Mouse (Mus musculus): ENCODE measurements around the gene Cdkl4. TPM values are rescaled to one million over a fixed set of nuclear protein-coding genes. Genes with fewer than 3 reads are reported as not detected.

The Cdkl4 gene
- 0.63 and 0.73 TPM in 2 replicates for polyA plus RNA-seq (2015; fragmentation: Nextera tagmentation; extraction: Ambion mirVana)

DNA sequence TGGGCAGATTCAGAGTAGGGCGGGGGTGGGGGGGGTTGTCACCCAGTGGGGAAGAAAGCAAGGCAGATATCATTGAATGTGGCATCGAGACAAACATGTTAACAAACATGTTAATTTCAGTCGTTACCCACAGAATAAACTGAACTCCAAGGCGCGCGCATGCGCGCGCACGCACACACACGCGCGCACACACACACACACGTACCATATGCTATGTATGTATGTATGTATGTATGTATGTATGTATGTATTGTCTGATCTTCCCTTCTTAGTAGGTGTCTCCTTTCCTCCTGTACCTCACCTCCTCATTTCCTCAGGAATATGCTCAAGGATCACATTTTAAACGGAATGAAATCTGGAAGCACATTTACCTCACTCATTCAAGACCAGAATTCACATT lies at the start of gene Cdkl4:
Cdkl4 (minus strand) TSS at position 175 of the 400 bp plus-strand sequence.
- Histone ChIP-seq H3K4me1 (peaks cover 12% of the 10 kb centered on the region), H3K36me3 (peaks cover 22% of the 10 kb centered on the region), H3K27me3 (no peaks in the 10 kb centered on the region), H3K9ac (peak within 1 kb of the TSS; percentile 69), H3K9me3 (no peaks in the 10 kb centered on the region), H3K4me2 (replicated peaks) (peak within 1 kb of the TSS; percentile 94), H3K27ac (no peak within 1 kb of the TSS), H3K4me3 (peak within 1 kb of the TSS; percentile 52)
- 76% methylated on average over 15 of the region's 15 CpGs for WGBS
- no peak for ATAC-seq (ENCODE audit: low FRiP score, low read depth)

DNA sequence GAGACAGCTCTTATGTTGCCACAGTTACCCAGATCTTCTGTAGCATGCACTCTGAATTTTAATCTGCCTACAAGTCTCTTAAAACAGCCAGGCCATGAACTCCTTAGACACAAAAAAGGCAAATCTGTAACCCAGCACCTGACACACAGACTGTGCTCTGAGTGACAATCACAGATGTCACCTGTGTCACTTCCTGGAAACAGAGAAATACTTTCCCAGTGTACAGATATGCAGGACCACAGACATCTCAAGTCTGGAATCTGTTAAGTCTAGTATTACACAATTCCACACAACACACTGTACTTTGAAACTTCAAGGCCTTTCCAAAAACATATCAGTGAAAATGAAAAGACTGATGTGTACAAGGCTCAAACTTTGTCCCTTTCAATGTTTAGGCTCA lies 47.4 kb upstream of the Cdkl4 start:
- H3K9ac ChIP-seq: no peak overlapping the region
- peak; percentile 66 for ATAC-seq (ENCODE audit: low FRiP score, low read depth)
- H3K9me3 ChIP-seq: no peaks in the 10 kb centered on the region

DNA sequence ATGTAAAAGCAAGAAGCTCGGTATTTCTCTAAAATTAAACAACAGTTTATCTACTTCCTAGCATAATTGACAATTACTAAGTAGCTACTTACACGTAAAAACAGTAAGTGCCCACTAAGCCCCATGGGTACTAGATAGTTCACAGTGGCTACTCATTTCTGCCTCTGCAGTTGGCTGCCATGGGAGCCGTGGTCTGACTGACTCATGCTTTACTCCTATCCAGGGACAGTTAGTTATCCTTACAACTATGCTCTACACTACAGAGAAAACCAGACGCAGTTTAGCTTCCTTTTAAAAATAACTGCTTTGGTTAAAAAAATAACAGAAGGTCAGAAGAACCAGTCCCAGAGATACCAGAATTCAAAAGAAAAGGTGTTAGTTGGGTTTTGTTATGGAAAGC lies 44.1 kb upstream of the Cdkl4 start:
- peaks cover 35% of the 10 kb centered on the region for H3K36me3 ChIP-seq
- no peaks in the 10 kb centered on the region for H3K27me3 ChIP-seq
- 79% methylated on average over 4 of the region's 4 CpGs for WGBS
- ATAC-seq (ENCODE audit: low FRiP score, low read depth): no peak
- H3K9me3 ChIP-seq: no peaks in the 10 kb centered on the region
- no peaks in the 10 kb centered on the region for H3K4me1 ChIP-seq
- H3K27ac ChIP-seq: no peak overlapping the region
- no peak overlapping the region for H3K4me2 ChIP-seq (replicated peaks)
- H3K4me3 ChIP-seq: no peak overlapping the region
- H3K9ac ChIP-seq: no peak overlapping the region

More for the DNA sequence above, 47.4 kb upstream of the Cdkl4 start:
- H3K4me3 ChIP-seq: no peak overlapping the region
- no peak overlapping the region for H3K4me2 ChIP-seq (replicated peaks)
- no peaks in the 10 kb centered on the region for H3K4me1 ChIP-seq
- peaks cover 24% of the 10 kb centered on the region for H3K36me3 ChIP-seq
- 0 out of 2 replicates have a peak overlapping the region, but pooled peaks have one; percentile 15 for H3K27ac ChIP-seq
- H3K27me3 ChIP-seq: no peaks in the 10 kb centered on the region

DNA sequence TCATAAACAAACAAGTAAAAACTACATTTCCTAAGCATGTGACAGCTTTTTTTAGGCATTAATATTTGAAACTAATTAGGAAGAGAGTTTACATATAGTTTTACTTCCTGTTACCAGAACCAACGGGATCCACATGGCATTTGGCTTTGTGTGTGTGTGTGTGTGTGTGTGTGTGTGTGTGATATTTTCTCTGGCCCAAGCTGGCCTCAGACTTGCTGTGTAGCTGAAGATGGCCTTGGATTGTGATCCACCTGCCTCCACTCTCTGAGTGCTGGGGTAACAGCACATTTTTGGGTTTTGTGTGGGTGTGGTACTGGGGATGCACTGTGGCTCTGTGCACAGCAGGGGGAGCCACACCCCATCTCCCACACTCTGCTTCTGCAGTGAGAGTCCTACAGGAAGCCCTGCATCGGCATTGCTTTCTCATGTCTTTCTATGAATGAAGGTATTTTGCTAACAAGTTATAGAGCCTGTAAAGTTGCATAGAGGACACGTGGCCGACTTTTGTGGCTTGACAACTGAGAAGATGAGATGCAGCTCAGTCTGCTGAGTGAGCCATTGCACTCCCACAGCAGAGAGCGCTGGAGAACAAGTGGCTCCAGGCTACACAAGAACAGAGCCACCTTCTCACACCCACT lies 43.3 kb upstream of the Cdkl4 start:
- Histone ChIP-seq H3K27me3 (no peaks in the 10 kb centered on the region), H3K27ac (no peak overlapping the region), H3K4me2 (replicated peaks) (no peak overlapping the region), H3K36me3 (peaks cover 37% of the 10 kb centered on the region), H3K4me3 (no peak overlapping the region), H3K4me1 (no peaks in the 10 kb centered on the region), H3K9me3 (no peaks in the 10 kb centered on the region), H3K9ac (no peak overlapping the region)
- peak; percentile 54; the same call in 1 of the 2 replicates for ATAC-seq (ENCODE audit: low FRiP score, low read depth)
- WGBS: 47% methylated on average over 5 of the region's 5 CpGs

DNA sequence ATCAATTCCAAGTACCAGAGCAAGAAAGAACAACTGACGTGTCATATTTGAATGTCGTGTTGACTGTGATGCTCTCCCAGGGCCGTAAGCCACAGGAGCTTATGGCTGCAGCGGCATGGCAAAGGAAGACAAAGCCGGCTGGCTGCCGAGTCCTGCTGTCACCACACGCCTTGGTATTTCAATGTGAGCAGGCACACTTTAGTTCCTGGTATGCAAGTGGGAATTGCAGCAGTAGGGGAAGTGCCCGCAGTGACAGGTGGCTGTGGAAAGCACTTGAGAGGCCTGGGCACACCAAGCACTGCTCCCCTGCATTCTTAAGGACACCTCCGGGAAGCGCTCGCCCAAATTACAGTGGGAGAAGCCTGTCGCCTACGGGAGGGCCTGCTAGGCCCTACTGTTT lies 41.9 kb upstream of the Cdkl4 start:
- H3K27ac ChIP-seq: no peak overlapping the region
- H3K4me1 ChIP-seq: no peaks in the 10 kb centered on the region
- WGBS: 86% methylated on average over 13 of the region's 13 CpGs
- H3K36me3 ChIP-seq: peaks cover 45% of the 10 kb centered on the region
- H3K4me2 ChIP-seq (replicated peaks): no peak overlapping the region
- no peak overlapping the region for H3K4me3 ChIP-seq
- H3K9ac ChIP-seq: no peak overlapping the region
- no peak for ATAC-seq (ENCODE audit: low FRiP score, low read depth)
- H3K9me3 ChIP-seq: no peaks in the 10 kb centered on the region
- no peaks in the 10 kb centered on the region for H3K27me3 ChIP-seq

DNA sequence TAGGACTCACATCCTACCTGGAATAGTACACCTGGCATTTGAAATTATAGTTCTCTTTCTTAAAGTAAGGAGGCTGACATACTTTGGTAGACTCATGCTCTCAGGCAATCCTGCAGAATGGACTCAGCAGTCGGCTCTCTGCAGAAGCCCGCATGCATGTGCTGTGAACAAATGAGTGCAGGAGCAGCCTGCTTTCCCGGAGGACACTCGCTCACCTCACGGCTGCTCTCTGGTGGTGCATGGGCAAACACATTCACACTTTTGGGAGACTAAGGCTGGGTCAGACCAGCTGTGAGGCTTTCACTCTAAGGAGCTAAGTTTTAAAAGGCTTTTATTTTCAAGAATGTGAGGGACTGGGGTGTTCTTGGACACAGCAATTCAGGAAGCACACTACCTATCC lies 41.3 kb upstream of the Cdkl4 start:
- no peaks in the 10 kb centered on the region for H3K9me3 ChIP-seq
- no peaks in the 10 kb centered on the region for H3K27me3 ChIP-seq
- WGBS: 75% methylated on average over 5 of the region's 5 CpGs
- no peak overlapping the region for H3K9ac ChIP-seq
- peaks cover 46% of the 10 kb centered on the region for H3K36me3 ChIP-seq
- ATAC-seq (ENCODE audit: low FRiP score, low read depth): no peak
- no peaks in the 10 kb centered on the region for H3K4me1 ChIP-seq
- H3K27ac ChIP-seq: no peak overlapping the region
- H3K4me3 ChIP-seq: no peak overlapping the region
- H3K4me2 ChIP-seq (replicated peaks): no peak overlapping the region

DNA sequence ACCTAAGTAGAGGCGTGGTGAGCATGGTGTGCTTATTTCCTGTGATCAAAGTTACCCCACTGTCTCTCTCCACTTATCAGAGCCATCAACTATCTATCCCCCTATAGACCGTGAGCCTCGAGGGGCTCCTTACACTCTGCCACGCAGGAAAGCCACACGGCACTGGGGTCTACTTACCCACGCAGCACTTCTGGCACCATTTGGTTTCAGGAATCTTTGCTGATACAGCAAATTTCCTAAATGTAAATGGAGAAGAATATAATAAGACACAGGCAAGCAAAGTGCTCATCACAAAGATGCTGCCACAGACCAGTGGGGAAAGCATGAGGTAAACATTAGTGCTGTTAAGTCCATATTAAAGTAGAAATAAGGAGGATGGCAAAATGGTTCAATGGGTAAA lies 26.2 kb upstream of the Cdkl4 start:
- Histone ChIP-seq H3K4me1 (no peaks in the 10 kb centered on the region), H3K36me3 (peaks cover 88% of the 10 kb centered on the region), H3K9ac (no peak overlapping the region), H3K27me3 (no peaks in the 10 kb centered on the region), H3K4me3 (no peak overlapping the region), H3K9me3 (peaks cover 10% of the 10 kb centered on the region; the same call in 1 of the 2 replicates), H3K27ac (no peak overlapping the region), H3K4me2 (replicated peaks) (no peak overlapping the region)
- no peak for ATAC-seq (ENCODE audit: low FRiP score, low read depth)
- WGBS: 89% methylated on average over 6 of the region's 6 CpGs

DNA sequence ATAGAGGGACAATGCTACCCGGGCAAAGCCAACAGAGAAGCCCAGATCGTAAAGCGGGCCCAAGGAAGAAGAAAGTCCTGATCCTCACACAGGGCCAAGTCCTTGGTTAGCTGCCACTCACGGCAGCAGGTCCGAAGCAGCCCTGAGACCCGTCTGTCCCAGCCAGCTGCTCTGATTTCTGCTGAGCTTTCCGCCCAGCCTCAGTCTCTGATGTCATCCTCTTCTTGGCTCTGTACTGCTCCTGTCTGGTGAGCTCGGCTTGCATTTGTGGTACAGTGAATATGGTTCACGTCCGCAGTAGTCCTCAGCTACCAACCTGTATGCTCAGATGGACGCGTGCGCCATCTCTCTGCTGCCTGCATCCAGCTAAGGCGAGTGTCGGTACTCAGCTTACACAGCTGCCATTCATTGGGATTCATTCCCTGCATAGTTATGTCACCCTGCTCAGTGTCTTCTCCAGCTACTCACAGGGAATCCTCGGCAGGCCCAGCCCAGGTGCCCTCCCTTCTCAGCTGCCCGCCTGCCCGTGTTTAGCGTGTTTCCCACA lies 25.5 kb upstream of the Cdkl4 start:
- H3K27ac ChIP-seq: no peak overlapping the region
- H3K27me3 ChIP-seq: no peaks in the 10 kb centered on the region
- peaks cover 6% of the 10 kb centered on the region; the same call in 1 of the 2 replicates for H3K9me3 ChIP-seq
- H3K36me3 ChIP-seq: peaks cover 85% of the 10 kb centered on the region
- no peak overlapping the region for H3K4me3 ChIP-seq
- no peak overlapping the region for H3K9ac ChIP-seq
- no peak for ATAC-seq (ENCODE audit: low FRiP score, low read depth)
- no peak overlapping the region for H3K4me2 ChIP-seq (replicated peaks)
- WGBS: 92% methylated on average over 19 of the region's 19 CpGs
- no peaks in the 10 kb centered on the region for H3K4me1 ChIP-seq

- H3K4me2 ChIP-seq (replicated peaks): no peak overlapping the region
- H3K4me3 ChIP-seq: no peak overlapping the region
- H3K9me3 ChIP-seq: peaks cover 6% of the 10 kb centered on the region; the same call in 1 of the 2 replicates
- H3K4me1 ChIP-seq: no peaks in the 10 kb centered on the region
- no peak for ATAC-seq (ENCODE audit: low FRiP score, low read depth)
- 59% methylated on average over 13 of the region's 13 CpGs for WGBS
- no peaks in the 10 kb centered on the region for H3K27me3 ChIP-seq
- peaks cover 86% of the 10 kb centered on the region for H3K36me3 ChIP-seq
- no peak overlapping the region for H3K9ac ChIP-seq
- no peak overlapping the region for H3K27ac ChIP-seq
Measured at GRCm38 (mm10) chr17:80601371-80601770, 23.8 kb upstream of the Cdkl4 start.

GRCm38 (mm10) chr17:80583051-80583450 lies 5.4 kb upstream of the Cdkl4 start:
- Histone ChIP-seq H3K4me1 (no peaks in the 10 kb centered on the region), H3K36me3 (peaks cover 73% of the 10 kb centered on the region), H3K27me3 (no peaks in the 10 kb centered on the region), H3K4me3 (no peak overlapping the region), H3K9me3 (no peaks in the 10 kb centered on the region), H3K27ac (no peak overlapping the region), H3K9ac (no peak overlapping the region), H3K4me2 (replicated peaks) (no peak overlapping the region)
- WGBS: 88% methylated on average over 6 of the region's 6 CpGs
- ATAC-seq (ENCODE audit: low FRiP score, low read depth): no peak

DNA sequence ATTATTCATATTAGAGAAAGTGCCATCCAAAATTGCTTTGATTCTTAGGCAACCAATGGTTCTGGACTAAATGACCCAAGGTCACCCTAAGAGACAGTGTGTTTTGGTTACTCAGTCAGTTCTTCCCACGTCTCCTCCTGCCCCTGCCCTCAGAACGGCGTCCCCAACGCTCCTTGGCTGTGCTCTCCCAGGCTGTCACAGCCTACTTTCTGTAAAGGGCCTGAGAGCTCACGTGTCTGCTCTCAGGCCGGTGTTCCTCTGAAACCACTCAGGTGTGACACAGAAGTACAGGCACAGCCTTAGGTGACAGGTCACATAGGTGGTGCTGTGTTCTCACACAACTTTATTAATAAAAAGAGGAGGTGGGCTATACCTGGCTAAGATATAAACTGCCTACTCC lies 2.3 kb upstream of the Cdkl4 start:
- no peaks in the 10 kb centered on the region for H3K27me3 ChIP-seq
- no peak overlapping the region for H3K4me3 ChIP-seq
- no peaks in the 10 kb centered on the region for H3K9me3 ChIP-seq
- peaks cover 12% of the 10 kb centered on the region for H3K4me1 ChIP-seq
- WGBS: 90% methylated on average over 6 of the region's 6 CpGs
- H3K9ac ChIP-seq: no peak overlapping the region
- H3K27ac ChIP-seq: no peak overlapping the region
- peaks cover 44% of the 10 kb centered on the region for H3K36me3 ChIP-seq
- H3K4me2 ChIP-seq (replicated peaks): no peak overlapping the region
- ATAC-seq (ENCODE audit: low FRiP score, low read depth): no peak

- H3K4me2 ChIP-seq (replicated peaks): no peak overlapping the region
- no peak for ATAC-seq (ENCODE audit: low FRiP score, low read depth)
- WGBS: 94% methylated on average over 9 of the region's 9 CpGs
- H3K27me3 ChIP-seq: no peaks in the 10 kb centered on the region
- no peak overlapping the region for H3K9ac ChIP-seq
- peaks cover 12% of the 10 kb centered on the region for H3K4me1 ChIP-seq
- no peaks in the 10 kb centered on the region for H3K9me3 ChIP-seq
- H3K27ac ChIP-seq: no peak overlapping the region
- H3K36me3 ChIP-seq: peaks cover 36% of the 10 kb centered on the region
- no peak overlapping the region for H3K4me3 ChIP-seq
Measured at GRCm38 (mm10) chr17:80579089-80579488, 1.5 kb upstream of the Cdkl4 start.

DNA sequence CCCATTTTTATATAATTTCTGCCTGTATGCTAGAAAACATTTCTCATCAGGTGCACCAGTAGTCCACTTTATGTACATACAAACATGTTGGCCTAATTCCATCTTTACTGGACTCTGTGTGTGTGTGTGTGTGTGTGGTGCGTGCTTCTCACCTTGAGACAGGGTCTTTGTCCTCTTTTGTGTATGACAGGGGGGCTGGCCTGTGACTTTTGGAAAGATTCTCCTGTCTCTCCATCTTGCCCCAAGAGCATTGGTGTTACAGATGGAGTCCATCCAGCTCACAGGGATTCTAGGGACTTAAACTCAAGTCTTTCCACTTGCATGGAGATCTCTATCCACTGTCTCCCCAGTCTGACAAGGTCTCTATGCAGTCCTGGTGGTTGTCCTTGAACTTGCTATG lies 428 bp upstream of the Cdkl4 start:
- Histone ChIP-seq H3K4me1 (peaks cover 12% of the 10 kb centered on the region), H3K9ac (no peak overlapping the region), H3K4me2 (replicated peaks) (peak overlapping the region; percentile 94), H3K9me3 (no peaks in the 10 kb centered on the region), H3K4me3 (no peak overlapping the region), H3K27ac (no peak overlapping the region), H3K27me3 (no peaks in the 10 kb centered on the region), H3K36me3 (peaks cover 26% of the 10 kb centered on the region)
- WGBS: 87% methylated on average over 1 of the region's 1 CpGs
- no peak for ATAC-seq (ENCODE audit: low FRiP score, low read depth)

Measured in limb, embryonic 13.5 days (tissue).